Mouse (Mus musculus) heart, embryonic 16.5 days (tissue): ENCODE data around the gene Npy4r. TPM values are rescaled to one million over a fixed set of nuclear protein-coding genes. Genes with fewer than 3 reads are reported as not detected.

Experiments used
- ATAC-seq: fragments of 200-750 bp; cut with Nextera tagmentation; replicated peaks from 2 replicates; pipeline ENCODE4 v1.8.0; 2017; ENCODE audit warnings: moderate number of reproducible peaks; ENCODE audit not compliant: insufficient read depth, low FRiP score; ENCODE audit errors: extremely low read depth
- H3K27ac ChIP-seq: fragments of 300-500 bp; sonication (generic); 2 replicates; pipeline ENCODE4 v1.5.1; 2014; ENCODE audit warnings: mild to moderate bottlenecking, low read length, control low read depth, moderate library complexity
- H3K27me3 ChIP-seq: fragments of 300-500 bp; sonication (generic); 2 replicates; pipeline ENCODE4 v1.6.1; 2014; ENCODE audit warnings: low read length, mixed read lengths; ENCODE audit not compliant: control insufficient read depth, insufficient read depth
- H3K36me3 ChIP-seq: fragments of 300-500 bp; sonication (generic); 2 replicates; pipeline ENCODE4 v1.6.1; 2014; ENCODE audit not compliant: control insufficient read depth, insufficient read depth
- H3K4me1 ChIP-seq: fragments of 300-500 bp; sonication (generic); 2 replicates; pipeline ENCODE4 v1.6.1; 2014; ENCODE audit warnings: low read length, mixed read lengths; ENCODE audit not compliant: control insufficient read depth, insufficient read depth
- H3K4me2 ChIP-seq: fragments of 300-500 bp; sonication (generic); 2 replicates; pipeline ENCODE4 v1.6.1; 2014; ENCODE audit warnings: low read depth, mild to moderate bottlenecking, control low read depth, low read length
- H3K4me3 ChIP-seq: fragments of 300-500 bp; sonication (generic); 2 replicates; pipeline ENCODE4 v1.5.1; 2014; ENCODE audit warnings: mild to moderate bottlenecking, control low read depth, low read length
- H3K9ac ChIP-seq: fragments of 300-500 bp; sonication (generic); 2 replicates; pipeline ENCODE4 v1.6.1; 2014; ENCODE audit warnings: low read length, control low read depth
- H3K9me3 ChIP-seq: fragments of 300-500 bp; sonication (generic); replicated peaks from 2 replicates; pipeline ENCODE4 v1.6.1; 2016; ENCODE audit warnings: low read length; ENCODE audit not compliant: control insufficient read depth
- WGBS: fragments of 180-500 bp; shearing (Covaris S2); extraction: QIAGEN DNeasy Blood & Tissue Kit; methylation state at CpG from one replicate; pipeline ENCODE4 v1.1.7; 2014; 5-methylcytosine and 5-hydroxymethylcytosine counted together
- polyA plus RNA-seq: library from polyadenylated mRNA; unstranded; fragments of >200 nt; fragmentation: Nextera tagmentation; extraction: Ambion mirVana; gene quantifications from 2 replicates; pipeline ENCODE4 v1.2.1, GENCODE M21; 2015

Gene Npy4r
- polyA plus RNA-seq, 1 experiment from 2014 or later: 0.07 TPM

DNA sequence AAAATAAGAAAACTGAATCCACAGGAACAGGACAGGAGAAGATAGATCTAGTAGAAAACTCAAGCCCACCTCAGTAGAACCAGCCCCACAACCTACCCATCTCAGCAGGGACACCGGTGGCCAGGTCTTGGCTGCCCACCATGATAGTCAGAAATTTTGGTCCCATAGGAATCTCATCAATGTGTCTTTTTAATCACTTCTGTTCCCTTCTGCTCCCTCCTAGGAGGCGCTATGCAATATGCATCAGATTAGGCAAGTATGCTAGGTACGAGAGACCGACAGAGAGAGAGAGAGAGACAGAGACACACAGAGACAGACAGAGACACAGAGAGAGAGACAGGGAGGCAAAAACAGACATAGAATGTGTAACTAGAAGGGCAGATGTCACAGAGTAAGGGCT is 30.6 kb downstream of the Npy4r start:
- no peaks in the 10 kb centered on the region for H3K9me3 ChIP-seq
- ATAC-seq: no peak
- 94% methylated on average over 4 of the region's 4 CpGs for WGBS

GRCm38 (mm10) chr14:34120923-34121351 is 31.4 kb downstream of the Npy4r start:
- Histone ChIP-seq H3K27ac (no peak overlapping the region), H3K36me3 (no peaks in the 10 kb centered on the region), H3K4me3 (no peak overlapping the region), H3K4me2 (no peak overlapping the region), H3K27me3 (no peaks in the 10 kb centered on the region), H3K4me1 (peaks cover 21% of the 10 kb centered on the region), H3K9ac (no peak overlapping the region), H3K9me3 (no peaks in the 10 kb centered on the region)
- ATAC-seq: no peak
- WGBS: 88% methylated on average over 3 of the region's 3 CpGs

More for the DNA sequence above, 30.6 kb downstream of the Npy4r start:
- Histone ChIP-seq H3K27ac (no peak overlapping the region), H3K36me3 (no peaks in the 10 kb centered on the region), H3K4me2 (no peak overlapping the region), H3K4me3 (no peak overlapping the region), H3K4me1 (peaks cover 21% of the 10 kb centered on the region), H3K27me3 (no peaks in the 10 kb centered on the region), H3K9ac (no peak overlapping the region)

- Histone ChIP-seq H3K4me1 (peaks cover 21% of the 10 kb centered on the region), H3K36me3 (no peaks in the 10 kb centered on the region), H3K4me2 (no peak overlapping the region), H3K9ac (no peak overlapping the region), H3K27me3 (no peaks in the 10 kb centered on the region), H3K4me3 (no peak overlapping the region), H3K27ac (no peak overlapping the region), H3K9me3 (no peaks in the 10 kb centered on the region)
- ATAC-seq: no peak
- WGBS: 61% methylated on average over 12 of the region's 12 CpGs
Measured at GRCm38 (mm10) chr14:34120016-34120910, 32.0 kb downstream of the Npy4r start.

GRCm38 (mm10) chr14:34119046-34119723 is 33.1 kb downstream of the Npy4r start:
- Histone ChIP-seq H3K36me3 (no peaks in the 10 kb centered on the region), H3K27ac (no peak overlapping the region), H3K4me2 (no peak overlapping the region), H3K9me3 (no peaks in the 10 kb centered on the region), H3K4me3 (no peak overlapping the region), H3K27me3 (no peaks in the 10 kb centered on the region), H3K4me1 (peaks cover 21% of the 10 kb centered on the region), H3K9ac (no peak overlapping the region)
- ATAC-seq: no peak
- 59% methylated on average over 7 of the region's 7 CpGs for WGBS

GRCm38 (mm10) chr14:34114311-34114710 is 38.0 kb downstream of the Npy4r start:
- peaks cover 7% of the 10 kb centered on the region for H3K4me1 ChIP-seq
- H3K9ac ChIP-seq: no peak overlapping the region
- H3K9me3 ChIP-seq: no peaks in the 10 kb centered on the region
- no peak overlapping the region for H3K4me3 ChIP-seq
- no peak overlapping the region for H3K4me2 ChIP-seq
- no peak overlapping the region for H3K27ac ChIP-seq
- no peaks in the 10 kb centered on the region for H3K36me3 ChIP-seq
- ATAC-seq: no peak
- 81% methylated on average over 4 of the region's 4 CpGs for WGBS
- H3K27me3 ChIP-seq: no peaks in the 10 kb centered on the region

DNA sequence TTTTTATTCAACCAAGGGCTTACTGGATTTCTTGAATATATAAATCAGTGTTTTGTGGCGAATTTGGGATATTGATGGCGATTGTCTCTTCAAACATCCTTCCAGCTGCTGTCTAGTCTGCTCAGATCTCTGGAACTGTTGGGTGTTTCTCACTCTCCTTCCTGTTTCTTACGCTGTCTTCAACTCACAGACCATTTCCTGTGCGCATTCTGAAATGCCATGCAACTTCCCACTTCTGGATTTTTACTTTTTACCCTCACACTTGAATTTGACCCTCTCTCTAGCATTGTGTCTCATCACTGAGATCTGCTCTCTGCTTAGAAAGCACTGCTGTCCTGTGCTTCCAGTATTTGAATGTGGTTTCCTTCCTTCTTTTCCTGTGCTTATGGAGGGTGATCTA is 44.7 kb downstream of the Npy4r start:
- 63% methylated on average over 4 of the region's 4 CpGs for WGBS
- Histone ChIP-seq H3K9me3 (no peaks in the 10 kb centered on the region), H3K9ac (no peak overlapping the region), H3K4me1 (peaks cover 14% of the 10 kb centered on the region), H3K27me3 (no peaks in the 10 kb centered on the region), H3K4me2 (no peak overlapping the region), H3K36me3 (no peaks in the 10 kb centered on the region), H3K27ac (no peak overlapping the region), H3K4me3 (no peak overlapping the region)
- no peak for ATAC-seq

GRCm38 (mm10) chr14:34106389-34107062 is 45.8 kb downstream of the Npy4r start:
- no peak for ATAC-seq
- 56% methylated on average over 12 of the region's 12 CpGs for WGBS

GRCm38 (mm10) chr14:34104892-34105291 is 47.4 kb downstream of the Npy4r start:
- Histone ChIP-seq H3K27ac (no peak overlapping the region), H3K36me3 (no peaks in the 10 kb centered on the region), H3K4me1 (peaks cover 17% of the 10 kb centered on the region), H3K27me3 (no peaks in the 10 kb centered on the region), H3K9ac (no peak overlapping the region), H3K9me3 (no peaks in the 10 kb centered on the region), H3K4me2 (no peak overlapping the region), H3K4me3 (no peak overlapping the region)
- ATAC-seq: peak; percentile 59
- 21% methylated on average over 8 of the region's 8 CpGs for WGBS

More at GRCm38 (mm10) chr14:34106389-34107062, 45.8 kb downstream of the Npy4r start:
- Histone ChIP-seq H3K4me1 (peaks cover 17% of the 10 kb centered on the region), H3K9me3 (no peaks in the 10 kb centered on the region), H3K27ac (no peak overlapping the region), H3K36me3 (no peaks in the 10 kb centered on the region), H3K4me2 (no peak overlapping the region), H3K4me3 (no peak overlapping the region), H3K27me3 (no peaks in the 10 kb centered on the region), H3K9ac (no peak overlapping the region)
